Mouse (Mus musculus) WW6 (cell line): ENCODE results near the gene Dph1.

Experiments used
- DNase-seq: peaks from one replicate; pipeline ENCODE4 v3.0.0-alpha.2; 2013; ENCODE audit warnings: low read depth, low spot score

Dph1 gene

GRCm38 (mm10) chr11:75158432-75158831 is 32.6 kb downstream of the Dph1 start:
- DNase-seq = no peak

GRCm38 (mm10) chr11:75157901-75158300 is 33.1 kb downstream of the Dph1 start:
- DNase-seq = no peak

- no peak for DNase-seq
Measured at GRCm38 (mm10) chr11:75157037-75157436, 34.0 kb downstream of the Dph1 start.

- DNase-seq = no peak
Measured at GRCm38 (mm10) chr11:75156416-75156815, 34.6 kb downstream of the Dph1 start.

GRCm38 (mm10) chr11:75155985-75156384 is 35.1 kb downstream of the Dph1 start:
- no peak for DNase-seq

GRCm38 (mm10) chr11:75154053-75154585 is 36.9 kb downstream of the Dph1 start:
- DNase-seq = no peak

GRCm38 (mm10) chr11:75152603-75153557 is 38.2 kb downstream of the Dph1 start:
- DNase-seq = no peak

- DNase-seq = no peak
Measured at GRCm38 (mm10) chr11:75150346-75150745, 40.7 kb downstream of the Dph1 start.

GRCm38 (mm10) chr11:75148332-75149035 is 42.6 kb downstream of the Dph1 start:
- no peak for DNase-seq

- no peak for DNase-seq
Measured at GRCm38 (mm10) chr11:75147846-75148168, 43.2 kb downstream of the Dph1 start.

GRCm38 (mm10) chr11:75147106-75147845 is 43.8 kb downstream of the Dph1 start:
- DNase-seq = no peak

GRCm38 (mm10) chr11:75145841-75146240 is 45.2 kb downstream of the Dph1 start:
- no peak for DNase-seq

- DNase-seq = no peak
Measured at GRCm38 (mm10) chr11:75142749-75143148, 48.3 kb downstream of the Dph1 start.

GRCm38 (mm10) chr11:75141913-75142312 is 49.1 kb downstream of the Dph1 start:
- DNase-seq = no peak

- DNase-seq = no peak
Measured at GRCm38 (mm10) chr11:75141038-75141437, 50.0 kb downstream of the Dph1 start.

GRCm38 (mm10) chr11:75140431-75140830 is 50.6 kb downstream of the Dph1 start:
- no peak for DNase-seq

- no peak for DNase-seq
Measured at GRCm38 (mm10) chr11:75139122-75139963, 51.7 kb downstream of the Dph1 start.

GRCm38 (mm10) chr11:75136666-75137398 is 54.2 kb downstream of the Dph1 start:
- DNase-seq = no peak

GRCm38 (mm10) chr11:75135358-75135757 is 55.7 kb downstream of the Dph1 start:
- no peak for DNase-seq

- DNase-seq = no peak
Measured at GRCm38 (mm10) chr11:75134485-75135068, 56.5 kb downstream of the Dph1 start.
